ENCODE assay signal across 14 mouse cellular contexts in the genomic region with DNA sequence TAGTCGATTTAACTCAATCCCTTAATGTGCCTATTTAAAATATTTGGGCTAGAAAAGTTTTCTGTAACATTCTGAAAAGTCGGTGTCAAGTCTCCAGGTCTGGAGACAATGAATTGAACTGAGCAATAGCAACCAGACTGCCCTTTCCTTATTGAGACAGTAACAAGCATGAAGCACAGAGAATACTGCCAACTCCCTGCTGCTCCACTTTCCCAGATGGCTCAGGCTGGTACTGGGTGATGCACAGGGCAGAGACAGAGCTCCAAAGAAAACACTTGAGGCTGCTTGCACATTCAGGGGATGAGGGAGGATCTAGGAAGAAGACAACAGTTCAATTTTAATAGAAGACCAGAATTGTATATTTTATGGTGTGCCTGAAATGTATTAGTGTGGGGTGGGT.
DNase-seq lines count a peak whose midpoint lies in the region; ATAC-seq and TF ChIP-seq lines count a peak whose summit lies in the region.
"Had no signal": no experiment of that assay in that cellular context is flagged by ENCODE, and none has a peak within 500 bp of the region (broad histone marks: within the 10 kb centered on the region; RNA-seq: fewer than 3 reads in every experiment).

No protein-coding gene starts in this region.

- 24% methylated on average over 2 of the region's 2 CpGs for whole genome bisulfite sequencing in midbrain, postnatal 0 days

- no peaks in the 10 kb centered on the region for H3K4me1 ChIP-seq in midbrain, postnatal 0 days (ENCODE audit: insufficient read depth, low read length)
- H3K4me1 ChIP-seq: liver, embryonic 13.5 days had no signal

- no peak overlapping the region for H3K4me3 ChIP-seq in midbrain, postnatal 0 days (ENCODE audit: low read depth, low read length)
- H3K4me3 ChIP-seq: erythroblast, embryonic 14.5 days; liver, embryonic 13.5 days had no signal

- no peak for TF ChIP-seq CTCF in midbrain, postnatal 0 days (IDR thresholded peaks at IDR 0.05)

- no peak for ATAC-seq in midbrain, postnatal 0 days (ENCODE audit: low FRiP score)
- ATAC-seq in granulocyte monocyte progenitor cell, adult 5-6 weeks (replicated peaks; ENCODE audit: poor library complexity, severe bottlenecking), result no peak
- ATAC-seq: inflammation-experienced regulatory T-cells, adult 6 months had no signal

- no peaks in the 10 kb centered on the region for H3K27me3 ChIP-seq in midbrain, postnatal 0 days (ENCODE audit: insufficient read depth, low read length)
- H3K27me3 ChIP-seq: liver, embryonic 13.5 days had no signal

- no peak overlapping the region for H3K4me2 ChIP-seq in midbrain, postnatal 0 days (ENCODE audit: low read depth, low read length, poor library complexity, severe bottlenecking)
- H3K4me2 ChIP-seq: liver, embryonic 13.5 days had no signal

- peak; percentile 22 for DNase-seq in layer of hippocampus, adult 9-11 months
- DNase-seq in layer of hippocampus, postnatal 25 days (ENCODE audit: extremely low spot score in 1 of 2, low spot score in 1 of 2), result no peak
- DNase-seq in cerebellum, adult 18-20 months, result peak; percentile 9 to 23
- DNase-seq in embryo, embryonic 11.5 days (ENCODE audit: low read depth, low spot score), result peak; percentile 1
- DNase-seq in midbrain, postnatal 0 days (ENCODE audit: low spot score), result peak; percentile 68
- DNase-seq in right cerebral cortex, adult 18-20 months, result no peak
- DNase-seq in adrenal gland, postnatal 10 days, result no peak
- DNase-seq: adrenal gland, adult 2 months; liver, embryonic 13.5 days; lung, postnatal 36 days had no signal

- no peaks in the 10 kb centered on the region for H3K36me3 ChIP-seq in midbrain, postnatal 0 days (ENCODE audit: insufficient read depth, low read length)
- H3K36me3 ChIP-seq: liver, embryonic 13.5 days had no signal

- no peak overlapping the region for H3K27ac ChIP-seq in midbrain, postnatal 0 days (ENCODE audit: low read depth, low read length)
- H3K27ac ChIP-seq: kidney, postnatal 0 days; liver, embryonic 13.5 days had no signal

- no peak overlapping the region for H3K9ac ChIP-seq in midbrain, postnatal 0 days (replicated peaks; ENCODE audit: low read length, poor library complexity, severe bottlenecking)
- H3K9ac ChIP-seq: liver, embryonic 13.5 days had no signal

- no peaks in the 10 kb centered on the region for H3K9me3 ChIP-seq in midbrain, postnatal 0 days (ENCODE audit: low read length)
- H3K9me3 ChIP-seq: liver, embryonic 13.5 days had no signal

Comparison
In these comparisons a context has a peak if more than half of its experiments do, and no peak if none do; other contexts are left out.
1. DNase-seq: peak in layer of hippocampus, adult 9-11 months (single experiment), cerebellum, adult 18-20 months (2 of 2), embryo, embryonic 11.5 days (single experiment) and midbrain, postnatal 0 days (single experiment); none in layer of hippocampus, postnatal 25 days (0 of 2), right cerebral cortex, adult 18-20 months (single experiment) and adrenal gland, postnatal 10 days (single experiment).